Mouse (Mus musculus): Measurements from ENCODE around the gene Lrmda. TPM values are rescaled to one million over a fixed set of nuclear protein-coding genes. Genes with fewer than 3 reads are reported as not detected.

The Lrmda gene
- polyA plus RNA-seq, 1 experiment: 0.51 TPM

GRCm38 (mm10) chr14:23011989-23012388 lies 992.5 kb downstream of the Lrmda start:
- Histone ChIP-seq H3K36me3 (ENCODE audit: control insufficient read depth, insufficient read depth, low read length) (no peaks in the 10 kb centered on the region), H3K27ac (ENCODE audit: control insufficient read depth, insufficient read depth, low read length) (no peak overlapping the region), H3K4me1 (replicated peaks; ENCODE audit: control insufficient read depth, insufficient read depth, low read length) (no peaks in the 10 kb centered on the region), H3K27me3 (ENCODE audit: control insufficient read depth, insufficient read depth, low read length) (no peaks in the 10 kb centered on the region), H3K4me3 (ENCODE audit: control insufficient read depth, insufficient read depth, low read length) (no peak overlapping the region)
- DNase-seq: no peak
- TF ChIP-seq POLR2A (IDR thresholded peaks at IDR 0.05; ENCODE audit: control insufficient read depth, extremely low read depth, insufficient read depth, low read length, poor library complexity) (no peak), CTCF (IDR thresholded peaks at IDR 0.05; ENCODE audit: borderline replicate concordance, control insufficient read depth, extremely low read depth, insufficient read depth, low read length, poor library complexity) (no peak)
- WGBS: 85% methylated on average over 1 of the region's 1 CpGs

- H3K27ac ChIP-seq (ENCODE audit: control insufficient read depth, insufficient read depth, low read length): no peak overlapping the region
- DNase-seq: no peak
- 84% methylated on average over 2 of the region's 2 CpGs for WGBS
Observed at GRCm38 (mm10) chr14:23014747-23015286, 995.3 kb downstream of the Lrmda start.

GRCm38 (mm10) chr14:23015321-23016067 lies 996.0 kb downstream of the Lrmda start:
- Histone ChIP-seq H3K36me3 (ENCODE audit: control insufficient read depth, insufficient read depth, low read length) (no peaks in the 10 kb centered on the region), H3K4me1 (replicated peaks; ENCODE audit: control insufficient read depth, insufficient read depth, low read length) (no peaks in the 10 kb centered on the region), H3K4me3 (ENCODE audit: control insufficient read depth, insufficient read depth, low read length) (no peak overlapping the region), H3K27ac (ENCODE audit: control insufficient read depth, insufficient read depth, low read length) (no peak overlapping the region), H3K27me3 (ENCODE audit: control insufficient read depth, insufficient read depth, low read length) (no peaks in the 10 kb centered on the region)
- 90% methylated on average over 16 of the region's 16 CpGs for WGBS
- no peak for TF ChIP-seq POLR2A (IDR thresholded peaks at IDR 0.05; ENCODE audit: control insufficient read depth, extremely low read depth, insufficient read depth, low read length, poor library complexity)
- no peak for TF ChIP-seq CTCF (IDR thresholded peaks at IDR 0.05; ENCODE audit: borderline replicate concordance, control insufficient read depth, extremely low read depth, insufficient read depth, low read length, poor library complexity)
- DNase-seq: no peak

More at GRCm38 (mm10) chr14:23014747-23015286, 995.3 kb downstream of the Lrmda start:
- Histone ChIP-seq H3K36me3 (ENCODE audit: control insufficient read depth, insufficient read depth, low read length) (no peaks in the 10 kb centered on the region), H3K27me3 (ENCODE audit: control insufficient read depth, insufficient read depth, low read length) (no peaks in the 10 kb centered on the region), H3K4me1 (replicated peaks; ENCODE audit: control insufficient read depth, insufficient read depth, low read length) (no peaks in the 10 kb centered on the region), H3K4me3 (ENCODE audit: control insufficient read depth, insufficient read depth, low read length) (no peak overlapping the region)
- TF ChIP-seq CTCF (IDR thresholded peaks at IDR 0.05; ENCODE audit: borderline replicate concordance, control insufficient read depth, extremely low read depth, insufficient read depth, low read length, poor library complexity) (no peak), POLR2A (IDR thresholded peaks at IDR 0.05; ENCODE audit: control insufficient read depth, extremely low read depth, insufficient read depth, low read length, poor library complexity) (no peak)

GRCm38 (mm10) chr14:23016068-23016611 lies 996.6 kb downstream of the Lrmda start:
- Histone ChIP-seq H3K36me3 (ENCODE audit: control insufficient read depth, insufficient read depth, low read length) (no peaks in the 10 kb centered on the region), H3K4me3 (ENCODE audit: control insufficient read depth, insufficient read depth, low read length) (no peak overlapping the region), H3K27me3 (ENCODE audit: control insufficient read depth, insufficient read depth, low read length) (no peaks in the 10 kb centered on the region), H3K27ac (ENCODE audit: control insufficient read depth, insufficient read depth, low read length) (no peak overlapping the region), H3K4me1 (replicated peaks; ENCODE audit: control insufficient read depth, insufficient read depth, low read length) (no peaks in the 10 kb centered on the region)
- DNase-seq: no peak
- WGBS: 88% methylated on average over 1 of the region's 1 CpGs
- no peak for TF ChIP-seq CTCF (IDR thresholded peaks at IDR 0.05; ENCODE audit: borderline replicate concordance, control insufficient read depth, extremely low read depth, insufficient read depth, low read length, poor library complexity)
- no peak for TF ChIP-seq POLR2A (IDR thresholded peaks at IDR 0.05; ENCODE audit: control insufficient read depth, extremely low read depth, insufficient read depth, low read length, poor library complexity)

- H3K27ac ChIP-seq (ENCODE audit: control insufficient read depth, insufficient read depth, low read length): no peak overlapping the region
- TF ChIP-seq POLR2A (IDR thresholded peaks at IDR 0.05; ENCODE audit: control insufficient read depth, extremely low read depth, insufficient read depth, low read length, poor library complexity) (no peak), CTCF (IDR thresholded peaks at IDR 0.05; ENCODE audit: borderline replicate concordance, control insufficient read depth, extremely low read depth, insufficient read depth, low read length, poor library complexity) (no peak)
- 95% methylated on average over 7 of the region's 7 CpGs for WGBS
- no peak for DNase-seq
- H3K27me3 ChIP-seq (ENCODE audit: control insufficient read depth, insufficient read depth, low read length): no peaks in the 10 kb centered on the region
- H3K36me3 ChIP-seq (ENCODE audit: control insufficient read depth, insufficient read depth, low read length): no peaks in the 10 kb centered on the region
- H3K4me3 ChIP-seq (ENCODE audit: control insufficient read depth, insufficient read depth, low read length): no peak overlapping the region
- H3K4me1 ChIP-seq (replicated peaks; ENCODE audit: control insufficient read depth, insufficient read depth, low read length): no peaks in the 10 kb centered on the region
Observed at GRCm38 (mm10) chr14:23041002-23041401, 1021.5 kb downstream of the Lrmda start.

- no peak for TF ChIP-seq POLR2A (IDR thresholded peaks at IDR 0.05; ENCODE audit: control insufficient read depth, extremely low read depth, insufficient read depth, low read length, poor library complexity)
- no peak for TF ChIP-seq CTCF (IDR thresholded peaks at IDR 0.05; ENCODE audit: borderline replicate concordance, control insufficient read depth, extremely low read depth, insufficient read depth, low read length, poor library complexity)
- no peak for DNase-seq
- Histone ChIP-seq H3K36me3 (ENCODE audit: control insufficient read depth, insufficient read depth, low read length) (no peaks in the 10 kb centered on the region), H3K4me3 (ENCODE audit: control insufficient read depth, insufficient read depth, low read length) (no peak overlapping the region), H3K27ac (ENCODE audit: control insufficient read depth, insufficient read depth, low read length) (no peak overlapping the region), H3K4me1 (replicated peaks; ENCODE audit: control insufficient read depth, insufficient read depth, low read length) (no peaks in the 10 kb centered on the region), H3K27me3 (ENCODE audit: control insufficient read depth, insufficient read depth, low read length) (no peaks in the 10 kb centered on the region)
- 53% methylated on average over 1 of the region's 1 CpGs for WGBS
Observed at GRCm38 (mm10) chr14:23045322-23045721, 1025.8 kb downstream of the Lrmda start.
